Mouse (Mus musculus) brain, adult 2 months (tissue): ENCODE measurements around the gene Serinc3.

Experiments used
- DNase-seq: peaks from one replicate; pipeline ENCODE4 v3.0.0; 2011; ENCODE audit warnings: low read depth, low spot score

The Serinc3 gene

DNA sequence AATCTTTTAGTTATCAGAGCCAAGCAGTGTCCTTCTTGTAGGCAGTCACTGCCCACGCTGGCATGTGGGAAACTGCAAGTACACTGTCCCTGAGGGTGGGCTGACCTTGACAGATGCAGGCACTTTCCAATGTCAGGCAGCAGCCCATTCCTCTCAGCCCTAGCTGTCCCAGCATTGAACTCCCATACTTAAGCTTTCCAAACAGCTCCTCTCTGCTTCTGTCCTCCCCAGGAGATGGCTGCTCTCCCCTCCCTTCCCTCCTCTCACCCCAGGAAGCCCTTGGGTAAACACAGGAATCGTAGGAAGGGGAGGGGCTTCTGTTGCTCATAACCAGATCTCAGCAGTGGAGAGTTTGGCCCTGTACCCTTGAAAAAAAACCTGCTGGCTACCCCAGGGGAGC lies 49.8 kb downstream of the Serinc3 start:
- DNase-seq, result no peak

DNA sequence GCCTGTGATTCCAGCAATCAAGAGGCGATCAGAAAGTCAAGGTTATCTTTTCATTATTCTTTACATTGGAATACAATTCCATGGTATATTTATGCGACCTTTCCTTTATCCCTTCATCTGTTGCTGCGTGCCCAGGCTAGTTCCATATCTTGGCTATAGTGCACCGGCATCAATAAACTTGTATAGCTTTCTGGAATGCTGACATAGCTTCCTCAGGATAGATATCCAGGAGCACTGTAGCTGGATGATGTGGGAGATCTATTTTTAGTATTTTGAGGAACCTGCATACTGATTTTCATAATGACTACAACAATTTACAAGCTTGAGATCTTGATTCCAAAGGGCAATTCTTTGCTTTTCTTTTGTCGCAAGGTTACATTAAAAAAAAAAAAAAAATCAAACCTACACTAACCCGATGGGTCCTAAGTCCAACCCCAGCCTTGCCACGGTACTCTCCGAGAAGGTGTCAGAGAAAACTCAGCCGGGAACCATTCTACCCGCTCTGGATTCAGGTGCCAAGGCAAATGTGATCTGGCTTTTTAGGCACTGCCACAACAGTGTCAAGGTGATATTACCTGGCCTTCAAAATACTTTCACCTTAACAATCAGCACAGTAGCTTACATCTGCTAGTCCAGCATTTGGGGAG lies 51.2 kb downstream of the Serinc3 start:
- no peak for DNase-seq

GRCm38 (mm10) chr2:163592084-163592483 lies 52.8 kb downstream of the Serinc3 start:
- no peak for DNase-seq

DNA sequence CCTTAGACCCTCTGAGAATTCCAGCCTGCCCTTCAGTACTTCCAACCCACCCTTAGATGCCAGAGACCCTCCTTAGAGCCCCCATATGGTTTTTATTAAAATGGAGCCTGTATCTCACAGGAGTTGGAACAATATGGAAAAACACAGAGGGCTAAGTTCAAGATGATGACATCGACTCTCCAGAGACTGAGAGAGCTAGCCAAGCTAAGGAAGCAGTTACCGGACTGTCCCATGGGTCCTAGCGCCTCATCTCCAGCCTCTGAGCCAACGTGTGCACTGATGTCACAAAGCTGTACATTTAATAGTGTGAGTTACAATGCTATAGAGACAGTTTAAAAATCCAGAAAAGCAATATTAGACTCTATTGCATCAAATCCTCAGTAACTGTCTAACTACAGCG lies 53.9 kb downstream of the Serinc3 start:
- no peak for DNase-seq

- DNase-seq, result no peak
Measured at GRCm38 (mm10) chr2:163590211-163590610, 54.7 kb downstream of the Serinc3 start.

DNA sequence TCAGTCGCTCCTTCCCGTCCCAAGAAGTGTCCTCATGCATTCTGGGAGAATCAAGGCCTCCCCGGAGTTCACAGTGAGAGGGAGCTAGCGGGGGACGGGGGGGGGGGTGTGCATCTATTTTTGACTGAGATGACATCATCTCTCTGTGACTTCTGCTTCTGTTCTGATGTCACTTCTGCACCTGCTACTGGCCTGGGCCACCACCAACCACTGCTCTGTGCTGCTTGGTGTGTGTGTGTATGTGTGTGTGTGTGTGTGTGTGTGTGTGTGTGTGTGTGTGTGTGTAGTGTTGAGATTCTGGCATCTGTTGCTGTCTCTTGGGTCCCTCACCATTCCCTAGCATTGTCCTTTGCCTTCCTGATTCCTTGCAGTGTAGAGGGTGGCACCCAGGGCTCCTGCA lies 57.4 kb downstream of the Serinc3 start:
- DNase-seq, result peak; percentile 37

GRCm38 (mm10) chr2:163586384-163587261 lies 58.3 kb downstream of the Serinc3 start:
- no peak for DNase-seq

GRCm38 (mm10) chr2:163584088-163584426 lies 60.9 kb downstream of the Serinc3 start:
- DNase-seq, result no peak

DNA sequence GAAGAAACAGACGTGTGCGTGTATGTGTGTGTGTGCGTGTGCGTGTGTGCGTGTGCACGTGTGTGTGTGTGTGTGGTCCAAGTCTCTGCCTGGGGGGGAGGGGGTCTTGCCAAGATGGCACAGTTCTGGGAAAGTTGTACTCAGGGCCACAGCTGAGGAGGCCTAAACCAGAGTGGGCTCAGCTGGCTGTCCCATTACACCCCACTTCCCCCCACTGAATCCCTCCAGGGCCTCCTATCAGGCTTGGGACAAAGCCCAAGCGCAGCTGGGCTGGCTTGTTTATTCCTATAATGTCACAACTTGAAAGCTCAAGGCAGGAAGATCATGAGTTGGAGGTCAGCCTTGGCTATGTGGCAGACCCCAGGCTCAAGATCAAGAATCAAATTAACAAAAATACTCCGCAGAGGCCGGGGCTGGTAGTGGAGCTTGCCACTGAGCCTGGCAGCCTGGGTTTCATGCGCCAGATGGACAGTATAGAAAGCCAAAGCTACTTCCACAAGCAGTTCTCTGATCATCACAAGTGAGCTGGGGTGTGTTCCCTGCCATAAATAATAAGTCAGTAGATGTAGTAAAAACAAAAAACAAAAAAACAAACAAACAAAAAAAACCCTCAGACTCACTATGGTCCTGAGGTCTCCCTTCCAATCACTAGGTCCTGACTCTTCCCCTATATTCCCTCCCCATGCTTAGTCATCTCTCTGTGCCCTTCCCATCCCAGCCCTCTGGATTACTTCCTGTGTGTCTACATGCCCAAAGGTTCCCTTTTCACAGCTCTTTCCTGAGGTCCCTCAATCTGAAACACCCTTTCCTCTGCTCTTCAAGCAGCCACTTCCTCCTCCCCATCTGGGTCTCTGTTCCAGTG lies 61.5 kb downstream of the Serinc3 start:
- DNase-seq, result peak; percentile 69

DNA sequence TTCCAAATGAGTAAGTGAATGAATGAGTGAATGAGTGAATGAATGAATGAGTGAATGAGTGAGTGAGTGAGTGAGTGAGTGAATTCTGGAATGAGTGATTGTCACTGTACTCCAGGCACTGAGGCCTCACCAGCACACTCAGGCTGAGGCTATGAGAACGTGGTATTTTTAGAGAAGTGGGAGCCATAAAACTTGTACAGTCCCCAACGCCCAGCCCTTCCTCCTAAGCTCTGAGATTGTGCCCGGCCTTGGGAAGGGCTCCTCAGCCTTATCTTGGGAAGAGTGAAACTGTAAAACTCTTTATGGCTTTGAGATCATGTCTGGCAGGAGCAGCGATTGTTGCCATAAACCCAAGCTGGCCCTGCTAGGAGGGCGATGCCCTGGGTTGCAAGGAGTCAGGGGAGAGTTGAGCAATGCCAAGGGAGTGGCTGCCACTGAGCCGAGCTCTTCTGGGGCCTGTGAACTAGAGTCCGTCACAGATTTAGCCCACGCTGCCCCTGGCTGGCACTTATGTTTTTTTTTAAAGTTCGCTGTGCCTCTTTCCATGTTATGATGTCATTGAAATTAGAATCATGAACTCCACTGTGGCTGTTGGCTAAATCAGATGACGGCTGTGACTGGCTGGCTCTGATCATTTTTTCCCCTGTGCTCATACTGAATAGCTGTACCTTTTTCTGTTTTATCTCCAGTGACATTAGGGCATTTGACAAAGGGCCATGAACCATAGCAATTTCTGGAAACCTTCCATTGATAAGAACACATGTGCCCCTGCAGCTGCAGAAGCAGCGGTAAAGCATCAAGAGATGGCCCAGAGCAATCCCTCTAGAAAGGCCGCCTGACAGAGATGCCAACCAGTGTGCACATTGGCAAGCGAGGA lies 64.6 kb downstream of the Serinc3 start:
- no peak for DNase-seq

- DNase-seq, result peak; percentile 77
Measured at GRCm38 (mm10) chr2:163577986-163578385, 66.9 kb downstream of the Serinc3 start.

DNA sequence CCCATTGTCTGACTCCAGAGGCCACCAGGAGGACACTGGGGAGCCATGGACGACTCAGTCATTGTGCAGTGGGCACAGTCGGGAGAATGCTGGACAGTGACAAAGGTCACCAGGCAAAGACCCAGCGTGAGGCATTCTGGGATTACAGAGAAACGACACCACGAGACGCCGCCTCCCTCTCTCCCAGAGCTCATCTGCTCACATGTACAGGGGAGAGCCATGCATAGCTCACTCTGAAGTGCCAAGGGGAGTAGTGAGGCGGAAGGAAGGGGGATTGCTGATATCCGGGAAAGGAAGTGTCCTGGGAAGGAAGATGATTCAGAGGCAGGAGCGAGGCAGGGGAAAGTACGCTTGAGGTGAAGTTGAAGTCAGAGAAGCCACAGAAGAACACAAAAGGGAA lies 69.7 kb downstream of the Serinc3 start:
- no peak for DNase-seq

GRCm38 (mm10) chr2:163574321-163574720 lies 70.6 kb downstream of the Serinc3 start:
- no peak for DNase-seq
